Mouse (Mus musculus) gonadal fat pad, adult 2 months (tissue): ENCODE results near the gene Stat4. TPM values are rescaled to one million over a fixed set of nuclear protein-coding genes. Genes with fewer than 3 reads are reported as not detected.
"Not testable (repeated sequence)": the region's sequence is repeated elsewhere in the genome, so short reads cannot be mapped to it uniquely, and the experiment has no call there.

Source experiments
- DNase-seq: peaks from one replicate; pipeline ENCODE4 v3.0.0-alpha.2; 2012; ENCODE audit warnings: low read depth
- polyA plus RNA-seq: library from polyadenylated mRNA; depleted of rRNA; stranded (reverse); fragments of >200 nt; gene quantifications from 2 replicates; pipeline ENCODE4 v1.2.3, GENCODE M21; 2012

Gene Stat4
- polyA plus RNA-seq, 1 experiment: 0.53 TPM

- DNase-seq: no peak
Observed at GRCm38 (mm10) chr1:52034816-52035752, 48.1 kb downstream of the Stat4 start.

- no peak for DNase-seq
Observed at GRCm38 (mm10) chr1:52039151-52039550, 52.2 kb downstream of the Stat4 start.

- DNase-seq: no peak
Observed at GRCm38 (mm10) chr1:52039626-52040025, 52.7 kb downstream of the Stat4 start.

- DNase-seq: no peak
Observed at GRCm38 (mm10) chr1:52040366-52041061, 53.6 kb downstream of the Stat4 start.

- DNase-seq: no peak
Observed at GRCm38 (mm10) chr1:52043191-52043590, 56.2 kb downstream of the Stat4 start.

- DNase-seq: not testable (repeated sequence)
Observed at GRCm38 (mm10) chr1:52046891-52047290, 59.9 kb downstream of the Stat4 start.

- no peak for DNase-seq
Observed at GRCm38 (mm10) chr1:52048711-52049110, 61.8 kb downstream of the Stat4 start.

- no peak for DNase-seq
Observed at GRCm38 (mm10) chr1:52049827-52050226, 62.9 kb downstream of the Stat4 start.

GRCm38 (mm10) chr1:52051542-52051941, 64.6 kb downstream of the Stat4 start:
- DNase-seq: no peak

GRCm38 (mm10) chr1:52052910-52053309, 66.0 kb downstream of the Stat4 start:
- DNase-seq: no peak

- no peak for DNase-seq
Observed at GRCm38 (mm10) chr1:52055947-52056346, 69.0 kb downstream of the Stat4 start.

GRCm38 (mm10) chr1:52057153-52057552, 70.2 kb downstream of the Stat4 start:
- no peak for DNase-seq

- no peak for DNase-seq
Observed at GRCm38 (mm10) chr1:52066276-52066675, 79.3 kb downstream of the Stat4 start.

GRCm38 (mm10) chr1:52066694-52067093, 79.7 kb downstream of the Stat4 start:
- DNase-seq: no peak

- no peak for DNase-seq
Observed at GRCm38 (mm10) chr1:52079724-52080367, 92.9 kb downstream of the Stat4 start.

GRCm38 (mm10) chr1:52080375-52080774, 93.4 kb downstream of the Stat4 start:
- DNase-seq: no peak

- DNase-seq: no peak
Observed at GRCm38 (mm10) chr1:52086236-52086635, 99.3 kb downstream of the Stat4 start.

- no peak for DNase-seq
Observed at GRCm38 (mm10) chr1:52087128-52087527, 100.2 kb downstream of the Stat4 start.

GRCm38 (mm10) chr1:52088634-52089033, 101.7 kb downstream of the Stat4 start:
- DNase-seq: no peak

GRCm38 (mm10) chr1:52098618-52099232, 111.8 kb downstream of the Stat4 start:
- no peak for DNase-seq

GRCm38 (mm10) chr1:52100496-52100895, 113.5 kb downstream of the Stat4 start:
- DNase-seq: no peak

- DNase-seq: no peak
Observed at GRCm38 (mm10) chr1:52102795-52103194, 115.8 kb downstream of the Stat4 start.
